Mouse (Mus musculus): Measurements from ENCODE around the gene Kctd19. TPM values are rescaled to one million over a fixed set of nuclear protein-coding genes. Genes with fewer than 3 reads are reported as not detected.

The Kctd19 gene
- polyA plus RNA-seq, 2 experiments, result 0.04 TPM; not detected in 1

DNA sequence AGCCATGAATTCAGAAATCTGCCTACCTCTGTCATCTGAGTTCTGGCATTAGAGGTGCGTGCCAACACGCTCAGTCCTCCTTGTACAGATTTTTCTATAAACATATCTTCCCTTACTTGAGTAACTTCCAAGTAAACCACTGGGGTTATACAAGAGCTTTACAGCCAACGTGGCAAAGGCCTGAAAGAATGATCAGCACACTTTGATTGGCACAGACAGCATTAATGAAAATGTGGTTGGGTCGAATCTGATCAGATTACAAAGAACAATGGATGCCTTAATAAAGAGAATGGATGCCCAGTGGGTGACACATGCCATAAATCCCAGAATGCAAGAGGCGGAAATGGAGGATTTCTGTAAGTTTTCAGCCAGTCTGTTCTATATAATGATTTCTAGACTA lies 22.9 kb upstream of the Kctd19 start:
- H3K4me3 ChIP-seq (replicated peaks; ENCODE audit: low read length), result no peak overlapping the region
- TF ChIP-seq POLR2A (IDR thresholded peaks at IDR 0.05; ENCODE audit: borderline replicate concordance, extremely low read depth, insufficient read depth, insufficient read length), result no peak

DNA sequence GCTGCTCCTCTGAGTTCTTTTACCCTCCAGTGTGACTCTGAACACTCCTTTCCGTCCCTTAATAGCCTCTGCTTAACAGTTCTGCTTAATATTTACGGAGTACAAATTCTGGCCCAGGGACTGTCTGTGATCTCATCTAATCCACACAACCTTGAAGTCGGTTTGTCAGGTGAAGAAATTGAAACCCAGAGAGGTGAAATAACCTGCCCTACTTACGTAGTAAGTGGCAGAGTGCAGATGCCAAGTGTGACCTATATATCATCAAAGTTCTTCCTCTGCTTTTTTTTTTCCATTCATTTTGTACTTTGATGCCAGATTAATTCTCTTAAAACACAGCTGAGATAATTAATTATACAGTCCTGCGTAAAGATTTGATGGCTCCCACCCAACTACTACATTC lies 20.8 kb upstream of the Kctd19 start:
- Histone ChIP-seq H3K4me3 (replicated peaks; ENCODE audit: low read length) (no peak overlapping the region), H3K9ac (ENCODE audit: low read depth, low read length, severe bottlenecking) (no peak overlapping the region), H3K4me2 (replicated peaks; ENCODE audit: low read depth, low read length, severe bottlenecking) (no peak overlapping the region), H3K9me3 (ENCODE audit: control insufficient read depth, low read length) (no peaks in the 10 kb centered on the region), H3K27ac (replicated peaks; ENCODE audit: low read depth, low read length) (no peak overlapping the region), H3K36me3 (ENCODE audit: control insufficient read depth, insufficient read depth, low read length) (no peaks in the 10 kb centered on the region), H3K27me3 (ENCODE audit: control insufficient read depth, insufficient read depth, low read length) (no peaks in the 10 kb centered on the region), H3K4me1 (ENCODE audit: control insufficient read depth, insufficient read depth, low read length) (no peaks in the 10 kb centered on the region)
- WGBS, result 58% methylated on average over 5 of the region's 5 CpGs
- ATAC-seq (ENCODE audit: low FRiP score, low read depth) (no peak), DNase-seq (ENCODE audit: low spot score) (no peak)
- no peak for TF ChIP-seq POLR2A (IDR thresholded peaks at IDR 0.05; ENCODE audit: borderline replicate concordance, extremely low read depth, insufficient read depth, insufficient read length)

More for the DNA sequence above, 22.9 kb upstream of the Kctd19 start:
- WGBS, result 70% methylated on average over 5 of the region's 5 CpGs
- no peak overlapping the region for H3K4me2 ChIP-seq (replicated peaks; ENCODE audit: low read depth, low read length, severe bottlenecking)
- H3K36me3 ChIP-seq (ENCODE audit: control insufficient read depth, insufficient read depth, low read length), result no peaks in the 10 kb centered on the region
- DNase-seq (ENCODE audit: low spot score) (no peak), ATAC-seq (ENCODE audit: low FRiP score, low read depth) (no peak)
- no peaks in the 10 kb centered on the region for H3K27me3 ChIP-seq (ENCODE audit: control insufficient read depth, insufficient read depth, low read length)
- no peak overlapping the region for H3K9ac ChIP-seq (ENCODE audit: low read depth, low read length, severe bottlenecking)
- no peaks in the 10 kb centered on the region for H3K9me3 ChIP-seq (ENCODE audit: control insufficient read depth, low read length)
- no peaks in the 10 kb centered on the region for H3K4me1 ChIP-seq (ENCODE audit: control insufficient read depth, insufficient read depth, low read length)
- no peak overlapping the region for H3K27ac ChIP-seq (replicated peaks; ENCODE audit: low read depth, low read length)

DNA sequence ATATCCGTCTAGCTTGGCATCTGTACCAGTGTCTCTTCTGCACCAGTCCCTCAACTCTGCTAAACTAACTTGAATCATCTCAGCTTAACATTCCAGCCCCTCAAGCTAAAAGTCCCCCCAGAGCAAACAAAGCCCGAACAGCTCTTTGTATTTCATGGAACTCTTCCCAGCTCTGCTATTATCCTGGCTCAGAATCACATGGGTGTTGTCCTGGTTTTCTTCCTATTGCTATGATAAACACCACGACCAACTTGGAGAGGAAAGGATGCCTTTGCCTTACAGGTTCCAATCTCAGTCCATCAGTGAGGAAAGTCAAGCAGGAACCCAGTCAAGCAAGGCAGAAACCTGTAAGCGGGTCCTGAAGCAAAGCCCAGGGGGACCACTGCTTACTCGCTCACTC lies 20.2 kb upstream of the Kctd19 start:
- no peak for ATAC-seq (ENCODE audit: low FRiP score, low read depth)
- no peaks in the 10 kb centered on the region for H3K36me3 ChIP-seq (ENCODE audit: control insufficient read depth, insufficient read depth, low read length)
- no peaks in the 10 kb centered on the region for H3K27me3 ChIP-seq (ENCODE audit: control insufficient read depth, insufficient read depth, low read length)
- H3K9me3 ChIP-seq (ENCODE audit: control insufficient read depth, low read length), result no peaks in the 10 kb centered on the region
- WGBS, result 52% methylated on average over 5 of the region's 5 CpGs
- DNase-seq (ENCODE audit: low spot score), result peak; percentile 21
- H3K4me2 ChIP-seq (replicated peaks; ENCODE audit: low read depth, low read length, severe bottlenecking), result no peak overlapping the region
- TF ChIP-seq POLR2A (IDR thresholded peaks at IDR 0.05; ENCODE audit: borderline replicate concordance, extremely low read depth, insufficient read depth, insufficient read length), result no peak
- no peak overlapping the region for H3K4me3 ChIP-seq (replicated peaks; ENCODE audit: low read length)
- no peak overlapping the region for H3K27ac ChIP-seq (replicated peaks; ENCODE audit: low read depth, low read length)
- H3K4me1 ChIP-seq (ENCODE audit: control insufficient read depth, insufficient read depth, low read length), result no peaks in the 10 kb centered on the region
- H3K9ac ChIP-seq (ENCODE audit: low read depth, low read length, severe bottlenecking), result no peak overlapping the region

DNA sequence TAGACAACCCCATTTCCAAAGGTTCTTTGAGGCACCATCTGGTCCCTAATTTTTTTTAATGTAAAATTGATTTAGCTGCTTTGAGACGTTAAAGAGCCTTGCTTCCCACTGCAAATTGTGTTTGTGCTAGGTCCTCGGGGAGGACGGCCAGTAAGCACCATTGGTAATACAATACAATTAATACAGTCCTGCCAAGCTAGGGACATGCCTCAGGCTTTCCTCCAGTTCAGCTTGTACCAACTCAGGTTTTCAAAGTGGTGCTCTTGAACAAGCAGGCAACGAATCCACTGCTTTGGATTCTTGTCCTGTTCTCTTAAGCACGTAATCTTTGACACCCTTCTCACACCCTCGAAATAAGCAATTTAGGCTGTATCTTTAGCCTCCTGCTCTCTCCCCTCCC lies 19.7 kb upstream of the Kctd19 start:
- Histone ChIP-seq H3K9ac (ENCODE audit: low read depth, low read length, severe bottlenecking) (no peak overlapping the region), H3K9me3 (ENCODE audit: control insufficient read depth, low read length) (no peaks in the 10 kb centered on the region), H3K4me1 (ENCODE audit: control insufficient read depth, insufficient read depth, low read length) (no peaks in the 10 kb centered on the region), H3K27me3 (ENCODE audit: control insufficient read depth, insufficient read depth, low read length) (no peaks in the 10 kb centered on the region), H3K27ac (replicated peaks; ENCODE audit: low read depth, low read length) (no peak overlapping the region), H3K4me3 (replicated peaks; ENCODE audit: low read length) (no peak overlapping the region), H3K36me3 (ENCODE audit: control insufficient read depth, insufficient read depth, low read length) (no peaks in the 10 kb centered on the region), H3K4me2 (replicated peaks; ENCODE audit: low read depth, low read length, severe bottlenecking) (no peak overlapping the region)
- WGBS, result 57% methylated on average over 6 of the region's 6 CpGs
- ATAC-seq (ENCODE audit: low FRiP score, low read depth) (no peak), DNase-seq (ENCODE audit: low spot score) (no peak)
- TF ChIP-seq POLR2A (IDR thresholded peaks at IDR 0.05; ENCODE audit: borderline replicate concordance, extremely low read depth, insufficient read depth, insufficient read length), result no peak

DNA sequence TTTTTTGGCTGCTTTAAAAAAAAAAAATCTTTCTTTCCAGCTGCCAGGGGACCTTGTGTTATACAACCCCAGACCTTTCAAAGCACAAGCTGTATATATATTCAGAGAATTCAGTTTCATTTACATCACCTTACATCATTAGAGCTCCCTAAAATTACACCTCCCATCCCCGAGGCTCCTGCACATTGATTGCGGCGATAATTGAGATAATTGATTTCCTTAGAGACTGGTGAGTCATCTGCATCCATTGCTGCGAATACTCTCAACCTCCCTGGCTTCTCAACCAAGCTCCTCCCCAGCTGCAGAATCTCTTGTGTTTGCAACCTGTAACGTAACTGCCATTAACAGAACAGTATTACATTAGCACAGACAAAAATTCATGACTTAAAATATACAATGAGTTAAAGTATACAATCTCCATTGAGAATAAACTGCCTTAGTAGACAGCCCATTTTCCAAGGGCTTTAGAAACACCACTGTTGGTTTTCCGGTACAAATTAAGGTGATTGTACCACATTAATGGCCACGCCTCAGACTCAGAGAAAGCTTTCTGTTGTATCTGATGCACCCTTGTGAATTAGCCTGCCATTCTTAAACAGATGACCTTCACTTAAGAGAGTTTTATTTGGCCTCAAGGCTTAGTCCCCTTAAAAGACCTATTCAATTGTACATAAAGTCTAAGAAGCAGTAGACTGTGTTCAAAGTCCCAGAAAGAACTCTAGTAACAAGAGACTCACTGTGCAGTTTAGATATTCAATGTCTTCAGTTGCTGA lies 18.6 kb upstream of the Kctd19 start:
- DNase-seq (ENCODE audit: low spot score), result no peak
- H3K4me3 ChIP-seq (replicated peaks; ENCODE audit: low read length), result no peak overlapping the region
- H3K4me1 ChIP-seq (ENCODE audit: control insufficient read depth, insufficient read depth, low read length), result no peaks in the 10 kb centered on the region
- H3K27ac ChIP-seq (replicated peaks; ENCODE audit: low read depth, low read length), result no peak overlapping the region
- no peaks in the 10 kb centered on the region for H3K9me3 ChIP-seq (ENCODE audit: control insufficient read depth, low read length)
- H3K36me3 ChIP-seq (ENCODE audit: control insufficient read depth, insufficient read depth, low read length), result no peaks in the 10 kb centered on the region
- H3K4me2 ChIP-seq (replicated peaks; ENCODE audit: low read depth, low read length, severe bottlenecking), result no peak overlapping the region
- no peak for TF ChIP-seq POLR2A (IDR thresholded peaks at IDR 0.05; ENCODE audit: borderline replicate concordance, extremely low read depth, insufficient read depth, insufficient read length)
- H3K9ac ChIP-seq (ENCODE audit: low read depth, low read length, severe bottlenecking), result no peak overlapping the region
- 64% methylated on average over 7 of the region's 7 CpGs for WGBS
- no peak for ATAC-seq (ENCODE audit: low FRiP score, low read depth)
- no peaks in the 10 kb centered on the region for H3K27me3 ChIP-seq (ENCODE audit: control insufficient read depth, insufficient read depth, low read length)

Data from limb, embryonic 14.5 days (tissue).